Mouse (Mus musculus): ENCODE results near the gene Lilr4b.
"Not testable (repeated sequence)": the region's sequence is repeated elsewhere in the genome, so short reads cannot be mapped to it uniquely, and the experiment has no call there.

Lilr4b gene

GRCm38 (mm10) chr10:51480397-51480796 lies at the start of gene Lilr4b, which contains the start of gene Gm49339:
Gene Lilr4b (plus strand): TSS chr10:51480632.
Gene Gm49339 (plus strand): TSS chr10:51480612.
- in situ Hi-C loops (cut with MboI, MseI), result not testable (repeated sequence)

DNA sequence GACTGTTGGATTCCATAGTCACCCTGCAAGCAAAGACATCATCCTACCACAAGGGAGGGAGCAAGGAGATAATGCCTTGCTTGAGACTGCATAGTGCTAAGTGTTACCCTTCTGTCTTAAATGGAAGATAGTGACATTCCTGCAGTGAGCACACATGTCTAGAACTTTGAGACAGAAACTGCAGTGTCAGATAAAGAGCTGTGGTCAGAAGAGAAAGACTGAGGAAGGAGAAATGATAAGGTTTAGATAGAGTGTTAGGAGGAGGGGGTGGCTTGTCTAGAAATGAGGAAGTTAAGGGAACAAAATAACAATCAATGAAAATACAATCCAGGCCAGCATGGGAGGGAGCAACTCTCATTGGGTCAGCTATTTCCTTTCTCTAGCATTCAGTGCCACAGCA lies 47.5 kb upstream of the Lilr4b start:
- in situ Hi-C loops (cut with MboI, MseI), result no loop called here

- in situ Hi-C loops (cut with MboI, MseI), result no loop called here
These were observed 44.7 kb upstream of the Lilr4b start for GRCm38 (mm10) chr10:51435684-51436083.

GRCm38 (mm10) chr10:51451610-51452009 lies 28.8 kb upstream of the Lilr4b start:
- in situ Hi-C loops (cut with MboI, MseI), result no loop called here

DNA sequence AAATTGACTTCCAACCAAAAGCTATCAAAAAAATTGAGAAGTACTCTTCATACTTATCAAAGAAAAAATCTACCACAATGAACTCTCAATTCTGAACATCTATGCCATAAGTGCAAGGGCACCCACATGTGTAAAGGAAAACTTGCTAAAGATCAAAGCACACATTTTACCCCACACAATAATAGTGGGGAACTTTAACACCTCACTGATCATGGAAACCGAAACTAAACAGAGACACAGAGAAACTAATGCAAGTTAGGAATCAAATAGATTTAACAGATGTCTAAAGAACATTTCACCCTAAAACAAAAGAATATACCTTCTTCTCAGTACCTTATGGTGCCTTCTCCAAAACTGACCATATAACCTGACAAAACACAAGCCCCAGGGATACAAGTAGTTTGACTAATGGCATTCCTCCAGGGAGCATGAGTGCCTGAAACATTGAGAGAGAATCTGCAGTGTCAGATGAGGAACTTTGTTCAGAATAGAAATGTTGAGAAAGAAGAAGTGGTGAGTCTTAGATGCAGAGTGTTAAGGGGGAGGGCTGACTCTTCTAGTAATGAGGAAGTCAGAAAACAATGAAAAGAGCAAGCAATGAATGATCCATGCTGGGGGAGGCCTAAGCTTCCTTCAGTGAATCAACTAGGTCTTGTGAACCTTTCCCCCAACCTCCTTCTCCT lies 26.7 kb upstream of the Lilr4b start:
- in situ Hi-C loops (cut with MboI, MseI), result no loop called here

DNA sequence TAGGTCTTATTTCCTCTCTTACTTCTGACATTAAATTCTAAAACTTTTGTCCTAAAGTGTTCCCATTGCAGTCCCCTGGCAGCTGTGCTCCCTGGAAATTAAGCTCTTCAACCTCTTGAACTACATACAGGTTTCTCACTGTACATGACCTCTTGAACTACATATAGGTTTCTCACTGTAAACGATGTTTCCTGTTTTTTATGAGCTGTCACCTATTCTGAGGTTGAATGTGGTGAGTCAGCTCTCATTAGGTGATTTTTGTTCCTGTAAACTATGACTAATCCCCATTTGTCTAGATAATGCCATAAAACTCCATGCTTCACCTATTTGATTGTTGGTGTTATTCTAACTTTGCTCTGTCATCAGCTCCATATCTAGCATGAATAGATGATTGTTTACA lies 26.1 kb upstream of the Lilr4b start:
- in situ Hi-C loops (cut with MboI, MseI), result no loop called here

DNA sequence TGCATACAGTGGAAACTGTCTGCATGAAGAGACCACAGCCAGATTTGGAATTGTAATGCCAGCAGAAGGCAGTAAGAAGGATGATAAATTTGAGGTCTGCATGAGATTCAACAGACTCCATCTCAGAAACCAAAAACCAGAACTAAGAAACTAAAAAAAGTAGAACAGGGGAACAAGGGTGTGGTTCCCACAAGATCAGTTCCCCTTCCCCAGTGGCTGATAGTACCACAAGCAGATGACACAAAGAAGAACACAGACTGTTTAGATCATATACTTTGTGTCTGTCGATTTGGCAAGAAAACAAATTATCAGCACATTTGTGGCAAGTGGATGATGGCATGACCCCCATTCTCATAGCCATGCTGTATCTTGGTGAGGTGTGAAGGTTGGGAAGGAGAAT lies 24.7 kb upstream of the Lilr4b start:
- in situ Hi-C loops (cut with MboI, MseI), result no loop called here

DNA sequence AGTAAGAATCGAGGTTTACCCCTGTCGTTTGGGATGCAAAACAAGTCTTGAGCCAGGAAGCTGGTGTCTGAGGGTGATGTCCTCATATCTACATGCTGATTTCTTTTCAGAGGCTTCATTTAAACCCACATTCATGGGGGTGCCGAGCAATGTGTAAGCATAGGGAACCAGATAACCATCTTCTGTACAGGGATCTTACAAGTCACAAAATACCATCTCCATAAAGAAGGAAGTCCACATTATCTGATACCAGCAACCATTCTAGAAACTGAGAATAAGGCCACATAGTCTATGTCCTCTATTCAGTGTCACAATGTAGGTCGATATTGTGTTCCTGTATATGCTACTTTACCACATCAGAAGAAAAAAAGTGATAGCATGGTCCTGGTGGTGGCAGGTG lies 24.1 kb upstream of the Lilr4b start:
- in situ Hi-C loops (cut with MboI, MseI), result no loop called here

DNA sequence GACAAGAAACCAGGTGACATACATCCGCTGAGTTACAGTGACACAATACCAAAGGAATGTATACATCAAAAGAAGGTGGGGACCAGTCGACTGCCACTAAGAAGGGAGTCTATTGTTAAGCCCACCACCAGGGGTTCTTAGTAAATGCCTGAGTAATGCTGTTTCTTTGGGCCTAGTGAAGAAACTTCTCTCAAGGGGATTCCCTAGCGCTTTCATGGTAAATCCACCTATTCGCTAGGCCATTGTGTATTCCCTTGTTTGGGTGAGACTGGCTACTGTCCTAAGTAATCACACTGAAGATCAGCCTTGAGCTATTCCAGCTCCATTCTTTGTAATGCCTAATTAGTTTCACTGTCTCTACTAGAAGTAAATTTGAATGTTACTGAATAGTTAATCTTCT lies 16.6 kb upstream of the Lilr4b start:
- in situ Hi-C loops (cut with MboI, MseI), result not testable (repeated sequence)

DNA sequence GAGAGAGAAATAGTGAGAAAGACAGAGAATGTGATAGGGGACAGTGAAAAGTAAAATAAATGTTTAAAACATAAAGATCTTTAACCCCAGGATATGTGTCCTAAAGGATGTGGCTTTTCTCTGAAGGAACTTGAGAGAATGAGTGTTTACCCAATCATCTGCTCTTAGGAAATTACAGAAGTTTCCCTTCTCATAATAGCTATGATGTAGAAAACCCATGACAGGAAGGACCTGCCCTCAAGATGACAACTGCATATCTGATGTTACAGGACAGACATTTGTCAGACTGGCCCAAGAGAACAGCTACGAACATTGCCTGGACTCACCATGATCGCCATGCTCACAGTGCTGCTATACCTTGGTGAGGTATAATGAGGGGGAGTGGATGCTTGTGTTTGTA lies 10.3 kb downstream of the Lilr4b start, which contains the start of gene Lilrb4a:
TSS of gene Lilrb4a (plus strand) at position 266 of the 400 bp plus-strand sequence.
- in situ Hi-C loops (cut with MboI, MseI), result not testable (repeated sequence)

GRCm38 (mm10) chr10:51520021-51520420 lies 39.6 kb downstream of the Lilr4b start:
- in situ Hi-C loops (cut with MboI, MseI), result loop anchor here (10.0 kb wide), 1 partner anchor 1545 kb away; no protein-coding TSS in a partner anchor

DNA sequence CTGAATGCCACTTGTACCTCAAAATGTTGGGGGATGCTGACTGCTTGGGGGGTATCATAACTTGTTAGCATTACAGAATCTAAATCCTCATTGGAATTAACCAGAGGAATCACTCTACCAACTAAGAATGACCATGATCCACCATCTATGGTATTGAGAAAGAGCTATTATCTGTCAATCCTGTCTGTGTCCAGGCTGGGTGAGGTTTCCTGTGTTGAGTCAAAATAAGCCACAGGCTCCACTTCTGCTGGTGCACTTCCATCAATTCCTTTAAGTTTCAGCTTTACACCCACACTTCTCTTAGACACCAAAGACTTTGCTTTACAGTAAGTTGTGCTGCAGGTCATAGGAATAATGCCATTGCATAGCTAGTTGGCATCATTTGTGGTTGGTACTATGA lies 41.0 kb downstream of the Lilr4b start:
- in situ Hi-C loops (cut with MboI, MseI), result loop anchor here (10.0 kb wide), 1 partner anchor 1543 kb away; no protein-coding TSS in a partner anchor

- in situ Hi-C loops (cut with MboI, MseI), result loop anchor here (10.0 kb wide), 1 partner anchor 1539 kb away; no protein-coding TSS in a partner anchor
These were observed 45.7 kb downstream of the Lilr4b start for GRCm38 (mm10) chr10:51526090-51526489.

- in situ Hi-C loops (cut with MboI, MseI), result loop anchor here (10.0 kb wide), 1 partner anchor 1538 kb away; no protein-coding TSS in a partner anchor
These were observed 46.2 kb downstream of the Lilr4b start for GRCm38 (mm10) chr10:51526633-51527032.

- in situ Hi-C loops (cut with MboI, MseI), result loop anchor here (10.0 kb wide), 1 partner anchor 1536 kb away; no protein-coding TSS in a partner anchor
These were observed 48.5 kb downstream of the Lilr4b start for GRCm38 (mm10) chr10:51528840-51529434.

DNA sequence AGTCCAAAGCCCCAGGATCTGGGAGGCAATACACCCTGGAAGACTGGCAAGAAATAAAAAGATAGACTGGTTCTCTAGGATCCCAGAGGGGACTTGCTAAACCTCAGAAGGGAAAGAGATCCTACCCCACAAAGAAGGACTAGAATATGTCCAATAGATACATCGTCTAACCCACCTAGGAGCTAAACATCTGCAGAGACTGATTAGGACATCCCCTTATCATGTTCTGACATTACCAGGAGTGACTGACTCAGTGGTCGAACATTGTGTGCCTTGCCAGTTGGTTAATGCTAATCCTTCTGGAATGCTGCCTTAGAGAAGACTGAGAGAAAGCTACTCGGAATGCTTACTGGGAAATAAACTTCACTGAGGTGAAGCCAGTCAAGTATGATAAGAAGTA lies 49.1 kb downstream of the Lilr4b start:
- in situ Hi-C loops (cut with MboI, MseI), result loop anchor here (10.0 kb wide), 1 partner anchor 1535 kb away; no protein-coding TSS in a partner anchor

GRCm38 (mm10) chr10:51530813-51531212 lies 50.4 kb downstream of the Lilr4b start:
- in situ Hi-C loops (cut with MboI, MseI), result no loop called here
